Mouse (Mus musculus): Measurements from ENCODE around the gene Sspo.
A peak's percentile ranks its signal among the peaks of the same experiment; 100 is the strongest.
"Not testable (repeated sequence)": the region's sequence is repeated elsewhere in the genome, so short reads cannot be mapped to it uniquely, and the experiment has no call there.

The Sspo gene

DNA sequence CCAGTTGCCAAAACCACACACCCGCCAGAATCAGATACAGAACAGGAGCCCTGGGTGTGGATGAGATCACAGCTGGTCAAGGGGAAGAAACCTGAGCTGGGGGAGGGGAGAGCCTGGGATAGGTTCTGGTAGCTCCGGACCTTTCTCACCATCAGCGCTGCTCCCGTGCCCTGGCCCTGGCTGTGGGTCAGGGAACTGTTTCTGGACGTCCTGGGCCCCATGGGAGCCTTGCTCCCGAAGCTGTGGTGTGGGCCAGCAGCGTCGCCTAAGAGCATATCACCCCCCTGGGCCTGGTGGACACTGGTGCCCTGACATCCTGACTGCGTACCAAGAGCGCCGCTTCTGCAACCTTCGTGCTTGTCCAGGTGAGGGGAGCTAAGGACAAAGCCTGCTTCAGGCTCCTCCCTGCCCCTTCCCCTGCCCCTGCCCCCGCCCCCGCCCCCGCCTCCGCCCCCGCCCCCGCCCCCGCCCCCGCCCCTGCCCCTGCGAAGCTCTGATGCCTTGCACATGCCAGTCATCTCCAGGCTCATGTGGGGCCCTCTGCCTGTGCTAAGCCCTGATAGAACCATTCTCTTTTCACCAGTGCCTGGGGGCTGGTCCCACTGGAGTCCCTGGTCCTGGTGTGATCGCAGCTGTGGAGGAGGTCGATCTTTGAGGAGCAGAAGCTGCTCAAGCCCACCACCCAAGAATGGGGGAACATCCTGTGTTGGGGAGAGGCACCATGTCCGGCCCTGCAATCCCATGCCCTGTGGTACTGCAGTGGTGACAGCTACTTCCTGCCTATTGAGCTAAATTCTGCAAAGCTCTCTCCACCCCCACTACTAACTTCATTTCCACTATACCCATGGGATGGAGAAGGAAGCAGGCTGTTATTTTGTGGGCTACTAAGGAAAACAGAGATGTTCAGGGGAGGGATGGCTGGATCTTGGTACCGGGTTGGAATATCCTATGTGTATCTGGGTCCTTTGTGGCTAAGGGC lies 40.0 kb downstream of the Sspo start:
- DNase-seq (ENCODE audit: low spot score in 2 of 2) = no peak

DNA sequence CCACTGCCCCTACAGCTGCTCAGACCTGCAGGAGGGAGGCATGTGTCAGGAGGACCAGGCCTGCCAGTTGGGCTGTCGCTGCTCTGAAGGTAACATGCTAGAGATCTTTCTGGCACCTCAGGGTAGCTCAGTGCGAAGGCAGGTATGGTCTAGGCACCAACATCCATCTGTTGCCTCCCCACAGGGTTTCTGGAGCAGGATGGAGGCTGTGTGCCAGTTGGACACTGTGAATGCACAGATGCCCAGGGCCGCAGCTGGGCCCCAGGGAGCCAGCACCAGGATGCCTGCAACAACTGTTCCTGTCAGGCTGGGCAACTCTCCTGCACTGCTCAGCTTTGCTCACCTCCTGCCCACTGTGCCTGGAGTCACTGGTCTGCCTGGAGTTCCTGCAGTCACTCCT lies 41.7 kb downstream of the Sspo start:
- no peak for DNase-seq (ENCODE audit: low spot score in 2 of 2)

DNA sequence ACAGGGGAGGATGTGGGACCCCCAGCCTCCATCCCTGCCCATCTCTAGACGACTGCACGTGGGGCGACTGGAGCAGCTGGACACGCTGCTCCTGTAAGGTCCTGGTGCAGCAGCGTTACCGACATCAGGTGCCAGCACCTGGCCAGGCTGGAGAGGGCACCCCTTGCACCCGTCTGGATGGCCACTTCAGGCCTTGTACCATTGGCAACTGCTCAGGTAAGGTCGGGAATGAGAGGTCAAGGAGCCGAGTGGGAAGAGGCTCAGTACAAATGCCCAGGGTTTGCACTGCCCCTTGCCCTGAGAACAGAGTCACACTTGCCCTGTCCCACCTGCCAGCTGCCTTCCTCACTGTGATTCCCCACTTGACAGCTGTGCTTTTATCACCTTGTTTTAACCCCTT lies 43.3 kb downstream of the Sspo start:
- no peak for DNase-seq (ENCODE audit: low spot score in 2 of 2)

DNA sequence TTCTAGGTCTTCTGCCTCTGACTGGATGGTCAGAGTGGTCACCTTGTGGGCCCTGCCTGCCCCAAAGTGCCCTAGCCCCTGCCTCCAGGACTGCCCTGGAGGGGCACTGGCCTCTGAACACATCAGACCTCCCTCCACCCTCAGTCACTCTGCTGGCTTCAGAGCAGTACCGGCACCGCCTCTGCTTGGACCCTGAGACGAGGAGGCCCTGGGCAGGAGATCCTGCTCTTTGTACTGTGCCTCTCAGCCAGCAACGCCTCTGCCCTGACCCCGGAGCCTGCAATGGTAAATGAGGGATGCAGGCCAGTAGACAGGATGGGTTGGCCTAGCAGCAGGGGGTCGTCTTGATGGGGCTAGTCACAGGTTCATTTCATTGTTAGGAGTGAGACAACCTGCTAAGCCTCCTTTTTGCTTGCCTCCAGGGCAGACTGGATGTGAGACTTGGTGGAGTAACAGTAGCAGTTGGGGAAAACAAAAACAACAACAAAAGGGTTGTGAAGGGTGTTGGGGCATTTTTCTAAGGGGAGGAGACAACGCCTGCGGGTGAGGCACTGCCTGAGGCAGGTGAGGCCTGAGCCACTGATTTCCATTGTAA lies 45.2 kb downstream of the Sspo start:
- DNase-seq (ENCODE audit: low spot score in 2 of 2) = no peak

DNA sequence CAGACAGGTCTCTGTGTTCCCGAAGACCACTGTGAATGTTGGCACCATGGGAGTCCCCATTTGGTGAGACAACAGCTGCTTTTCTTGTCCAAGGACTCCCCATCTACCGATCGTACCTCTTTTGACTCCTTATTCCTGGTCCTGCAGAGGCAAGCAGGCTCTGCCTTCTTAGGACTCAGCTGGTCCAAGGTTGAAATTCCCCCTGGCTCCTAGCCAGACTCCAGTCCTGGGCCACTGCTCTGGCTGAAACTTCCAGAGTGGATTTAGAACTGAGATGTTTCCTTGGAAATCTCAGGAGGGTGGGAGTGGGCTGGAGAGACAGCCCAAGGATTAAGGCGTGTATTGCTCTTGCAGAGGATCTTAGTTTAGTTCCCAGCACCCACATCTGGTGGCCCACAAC lies 49.5 kb downstream of the Sspo start:
- no peak for DNase-seq (ENCODE audit: low spot score in 2 of 2)

DNA sequence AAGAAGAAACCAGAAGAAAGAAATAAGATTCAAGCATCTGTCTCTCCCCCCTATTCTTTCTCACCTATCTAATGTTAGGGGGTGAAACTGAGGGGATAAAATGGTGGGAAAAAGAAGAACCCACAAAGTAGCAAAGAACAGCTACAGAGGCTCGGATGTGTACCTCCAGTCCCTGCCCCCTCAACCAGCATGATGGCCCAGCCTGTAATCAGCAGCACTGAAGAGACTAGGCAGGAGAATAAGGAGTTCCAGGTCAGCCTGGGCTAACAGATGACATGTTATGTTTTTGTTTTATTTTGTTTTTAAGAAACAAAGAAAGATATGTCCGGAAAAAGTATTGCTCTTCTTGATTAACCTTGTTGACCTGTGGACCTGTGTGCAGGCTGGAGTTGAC lies 55.8 kb downstream of the Sspo start:
- DNase-seq (ENCODE audit: low spot score in 2 of 2) = no peak

DNA sequence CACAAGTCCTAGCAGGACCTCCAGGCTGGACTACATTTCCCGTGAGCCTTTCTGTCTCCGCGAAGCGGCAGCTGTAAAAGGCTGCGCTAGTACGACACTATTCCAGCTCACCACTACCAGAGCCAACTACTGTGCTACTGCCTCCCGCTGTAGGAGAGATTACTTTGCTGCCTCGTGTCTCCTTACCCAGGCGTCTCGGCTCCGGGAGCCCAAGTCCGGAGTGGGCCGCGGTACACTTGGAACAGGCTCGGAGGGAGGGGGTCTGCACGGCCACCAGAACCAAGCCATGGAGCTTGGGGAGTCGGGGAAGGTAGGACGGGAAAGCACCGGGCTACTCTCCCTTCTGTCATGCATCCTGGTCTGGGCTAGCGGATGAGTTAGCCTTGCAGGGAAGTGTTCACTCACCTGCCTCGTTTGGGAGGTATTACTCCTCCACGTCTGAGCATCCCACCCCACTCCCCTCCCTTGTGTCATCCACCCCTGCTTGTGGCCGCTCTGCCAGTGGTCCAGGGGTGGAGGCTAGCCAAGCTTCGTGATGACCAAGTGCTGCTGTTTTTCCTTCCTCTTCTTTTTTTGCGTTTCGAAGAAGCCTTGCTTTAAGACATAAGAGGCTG lies 56.3 kb downstream of the Sspo start:
- DNase-seq (ENCODE audit: low spot score in 2 of 2) = peak; percentile 64 to 74

DNA sequence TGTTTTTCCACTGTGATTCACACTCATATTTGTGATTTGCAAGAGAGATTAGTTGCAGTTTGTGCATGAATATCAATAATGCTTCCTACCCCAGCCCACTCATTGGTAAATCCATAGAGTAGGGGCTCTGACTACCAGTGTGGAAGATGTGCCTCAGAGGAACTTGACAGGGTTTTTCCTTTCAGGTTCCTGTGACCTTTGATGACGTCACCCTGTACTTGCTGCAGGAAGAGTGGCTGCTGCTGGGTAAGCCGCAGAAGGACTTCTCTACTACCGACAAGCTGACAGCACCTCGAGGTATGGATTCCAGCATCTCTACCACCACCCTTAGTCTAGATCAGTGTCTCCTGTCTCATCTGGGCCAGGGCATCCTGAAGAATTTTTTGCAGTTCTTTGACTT lies 60.1 kb downstream of the Sspo start:
- DNase-seq (ENCODE audit: low spot score in 2 of 2) = no peak

DNA sequence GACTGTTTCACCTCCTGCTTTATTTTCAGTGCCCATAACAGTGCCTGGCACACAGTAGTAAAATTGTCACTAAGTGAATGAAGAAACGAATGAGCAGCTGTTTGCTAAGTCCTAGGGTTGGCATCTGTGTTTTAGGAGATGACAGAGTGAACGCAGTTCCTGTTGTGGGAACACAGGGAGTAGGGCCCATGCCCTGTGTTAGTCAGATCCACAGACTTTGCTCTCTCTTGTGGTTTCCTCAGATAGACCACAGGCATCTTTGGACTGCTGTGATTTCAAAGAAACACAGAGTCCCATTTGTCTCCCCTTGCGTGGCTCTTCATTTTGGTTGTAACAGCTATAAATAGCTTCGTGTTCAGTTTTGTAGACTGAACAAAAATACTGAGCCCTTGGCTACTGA lies 62.4 kb downstream of the Sspo start:
- DNase-seq (ENCODE audit: low spot score in 2 of 2) = no peak

DNA sequence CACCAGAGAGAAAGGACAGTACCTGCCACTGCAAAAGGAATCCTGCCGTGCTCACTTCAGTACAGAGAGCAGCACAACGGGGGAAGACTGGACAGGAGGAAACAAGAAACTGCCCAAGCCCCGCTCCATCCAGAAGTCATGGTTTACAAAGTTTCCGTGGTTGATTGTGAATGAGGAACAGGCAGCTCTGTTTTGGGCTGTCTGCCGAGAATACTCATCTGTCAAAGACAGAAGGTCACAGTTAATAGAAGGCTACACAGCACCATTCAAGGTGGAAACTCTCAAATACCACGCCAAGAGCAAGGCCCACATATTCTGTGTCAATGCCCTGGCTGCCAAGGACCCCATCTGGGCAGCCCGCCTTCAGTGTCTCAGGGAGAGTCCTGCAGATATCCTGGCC lies 63.8 kb downstream of the Sspo start:
- no peak for DNase-seq (ENCODE audit: low spot score in 2 of 2)

DNA sequence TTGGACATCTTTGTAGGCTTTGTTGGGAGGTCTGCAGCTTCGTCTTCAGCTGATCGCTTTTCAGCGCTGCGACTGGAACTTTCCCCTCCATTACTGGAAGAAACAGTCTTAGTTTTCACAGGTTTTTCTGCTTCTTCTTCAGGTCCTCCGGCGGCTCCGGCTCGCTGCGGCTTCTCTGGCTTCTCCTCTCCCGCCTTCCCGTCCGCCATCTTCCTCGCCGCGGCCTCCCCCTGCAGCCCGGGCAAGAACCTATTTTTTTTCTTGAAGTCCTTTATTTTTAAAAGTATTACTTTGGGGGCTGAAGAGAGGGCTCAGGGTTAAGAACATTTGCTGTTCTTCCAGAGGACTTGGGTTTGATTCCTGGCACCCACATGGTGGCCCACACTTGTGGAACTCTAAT lies 76.9 kb downstream of the Sspo start:
- not testable (repeated sequence) for DNase-seq (ENCODE audit: low spot score in 2 of 2)

DNA sequence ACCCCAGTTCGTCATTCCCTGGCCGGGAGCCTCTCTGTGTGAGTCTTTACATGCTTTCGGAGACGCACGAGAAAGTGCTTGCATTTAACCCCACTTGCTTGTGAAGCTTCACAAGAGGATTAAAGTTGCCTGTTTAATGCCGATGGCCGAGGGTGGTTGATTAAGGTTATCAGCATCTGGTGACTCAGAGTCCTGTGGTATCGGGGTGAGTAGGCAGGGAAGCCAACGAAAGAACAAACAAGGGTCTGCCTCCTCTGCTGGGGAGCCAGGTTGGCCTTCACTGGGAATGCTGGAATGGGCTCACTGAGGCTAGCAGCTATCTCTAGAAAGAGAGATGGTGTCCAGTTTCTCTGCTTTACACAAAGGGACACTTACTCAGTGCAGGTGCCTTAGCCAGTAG lies 79.9 kb downstream of the Sspo start:
- no peak for DNase-seq (ENCODE audit: low spot score in 2 of 2)

DNA sequence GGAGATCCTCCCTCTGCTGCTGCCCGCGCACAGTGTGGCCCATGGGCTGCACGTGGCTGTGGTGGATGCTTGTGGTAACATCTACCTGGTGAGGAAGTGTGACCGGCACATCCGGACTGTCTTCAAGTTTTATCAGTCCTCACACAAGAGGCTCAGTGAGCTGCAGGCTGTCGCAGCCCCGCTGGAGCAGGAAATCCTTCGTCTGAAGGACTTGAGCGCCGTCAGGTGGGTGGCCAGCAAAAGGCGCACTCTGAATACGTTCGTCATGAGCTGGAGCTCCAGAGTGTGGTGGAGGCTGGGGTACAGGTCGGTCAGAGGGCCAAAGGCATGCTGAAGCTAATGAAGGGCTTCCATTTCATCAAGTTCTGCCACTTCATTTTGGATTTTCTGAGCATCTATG lies 81.2 kb downstream of the Sspo start:
- no peak for DNase-seq (ENCODE audit: low spot score in 2 of 2)

DNA sequence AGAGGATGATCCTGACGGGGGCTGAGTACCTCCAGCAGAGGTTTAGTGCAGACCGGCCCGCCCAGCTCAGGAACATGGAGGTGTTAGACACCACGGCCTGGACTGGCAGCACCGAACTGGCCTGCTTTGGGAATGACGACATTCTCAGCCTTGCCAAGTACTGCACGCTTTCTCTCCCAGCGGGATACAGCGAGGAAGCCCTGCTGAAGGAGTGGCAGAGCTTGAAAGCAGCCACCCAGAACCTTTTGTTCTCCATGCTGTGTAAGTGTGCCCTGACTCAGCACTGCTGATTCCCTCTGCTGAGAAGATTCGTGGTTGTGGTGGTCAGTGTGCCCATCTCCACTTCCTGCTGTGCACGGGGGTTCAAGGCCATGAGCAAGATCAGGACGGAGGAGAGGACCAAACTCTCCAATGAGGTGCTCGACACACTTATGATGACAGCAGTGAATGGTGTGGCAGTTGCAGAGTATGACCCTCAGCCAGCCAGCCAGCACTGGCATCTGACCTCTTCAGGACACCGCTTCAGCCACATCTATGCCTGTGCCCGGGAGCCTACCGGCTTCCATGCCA lies 81.9 kb downstream of the Sspo start:
- no peak for DNase-seq (ENCODE audit: low spot score in 2 of 2)

DNA sequence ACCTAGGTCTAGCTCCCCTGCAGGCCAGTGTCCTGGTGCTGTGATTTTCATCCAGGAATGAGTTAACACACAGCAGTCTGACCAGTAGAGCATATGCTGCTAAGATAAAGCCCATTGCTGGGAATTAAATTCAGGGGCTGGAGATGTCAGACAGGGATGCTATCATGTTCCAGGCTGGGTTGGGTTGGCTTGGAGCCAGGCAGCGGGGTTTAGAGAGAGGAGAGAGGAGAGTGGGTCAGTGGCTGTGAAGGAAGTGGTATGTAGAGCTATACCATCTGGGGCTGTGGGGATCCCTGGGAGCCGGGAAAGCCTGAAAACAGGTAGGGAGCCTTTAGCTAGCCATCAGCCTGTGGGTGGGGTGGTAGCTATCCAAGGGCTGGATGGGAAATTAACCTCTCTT lies 82.8 kb downstream of the Sspo start:
- no peak for DNase-seq (ENCODE audit: low spot score in 2 of 2)

DNA sequence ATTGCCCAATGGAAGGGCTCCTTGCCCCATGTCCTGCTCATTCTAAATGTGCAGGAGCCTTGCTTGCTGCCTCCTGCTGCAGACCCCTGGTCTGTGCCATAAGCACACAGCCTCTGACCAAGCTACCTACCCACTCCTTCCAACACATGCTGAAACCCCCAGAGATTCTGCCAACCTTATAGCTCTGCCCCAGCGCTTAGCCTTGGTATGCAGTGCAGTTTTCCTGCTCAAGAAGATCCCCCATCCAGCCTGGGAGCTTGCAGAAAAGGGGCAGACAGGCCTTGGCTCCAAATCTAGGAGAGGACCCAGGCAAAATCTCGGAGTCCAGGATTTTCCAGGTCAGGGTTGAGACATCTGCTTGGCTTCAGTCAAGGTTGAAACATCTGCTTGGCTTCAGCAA lies 85.4 kb downstream of the Sspo start:
- DNase-seq (ENCODE audit: low spot score in 2 of 2) = no peak

DNA sequence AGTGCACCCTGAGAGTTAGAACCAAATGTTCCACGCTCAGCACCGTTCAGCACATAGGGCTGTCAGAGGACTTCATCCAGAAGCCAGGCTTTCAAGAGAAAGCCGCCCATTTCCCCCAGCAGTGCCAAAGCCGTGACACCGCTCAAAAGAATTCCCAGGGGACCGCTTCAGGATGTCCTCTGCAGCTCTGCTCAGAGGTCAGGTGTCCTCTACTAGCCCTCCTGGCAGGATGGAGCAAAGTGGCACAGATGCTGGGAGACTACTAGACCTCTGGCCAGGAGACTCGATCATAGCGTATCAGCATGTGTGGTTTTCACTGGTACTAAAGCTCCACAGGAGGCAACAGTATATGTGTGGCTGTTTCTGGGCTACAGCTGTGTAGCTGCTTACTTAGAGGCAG lies 86.9 kb downstream of the Sspo start:
- DNase-seq (ENCODE audit: low spot score in 2 of 2) = no peak

DNA sequence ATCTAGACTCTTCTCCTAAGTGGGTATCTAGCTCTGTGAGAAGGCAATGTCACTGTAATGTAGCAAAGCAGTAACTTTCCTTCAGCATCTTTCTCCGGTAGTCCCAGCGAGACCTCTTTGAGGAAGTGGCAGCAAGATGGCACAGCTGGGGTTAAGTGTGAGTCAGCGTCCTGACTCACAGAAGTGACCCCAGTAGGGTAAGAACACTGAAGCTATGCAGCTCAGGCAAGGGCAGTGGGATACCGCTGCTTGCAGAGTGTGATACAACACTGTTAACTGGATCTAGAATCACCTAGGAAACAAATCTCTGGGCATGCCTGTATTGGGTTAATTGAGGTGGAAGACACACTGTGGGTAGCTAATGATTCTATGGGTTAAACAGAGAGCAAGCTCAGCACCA lies 88.1 kb downstream of the Sspo start:
- DNase-seq (ENCODE audit: low spot score in 2 of 2) = no peak

DNA sequence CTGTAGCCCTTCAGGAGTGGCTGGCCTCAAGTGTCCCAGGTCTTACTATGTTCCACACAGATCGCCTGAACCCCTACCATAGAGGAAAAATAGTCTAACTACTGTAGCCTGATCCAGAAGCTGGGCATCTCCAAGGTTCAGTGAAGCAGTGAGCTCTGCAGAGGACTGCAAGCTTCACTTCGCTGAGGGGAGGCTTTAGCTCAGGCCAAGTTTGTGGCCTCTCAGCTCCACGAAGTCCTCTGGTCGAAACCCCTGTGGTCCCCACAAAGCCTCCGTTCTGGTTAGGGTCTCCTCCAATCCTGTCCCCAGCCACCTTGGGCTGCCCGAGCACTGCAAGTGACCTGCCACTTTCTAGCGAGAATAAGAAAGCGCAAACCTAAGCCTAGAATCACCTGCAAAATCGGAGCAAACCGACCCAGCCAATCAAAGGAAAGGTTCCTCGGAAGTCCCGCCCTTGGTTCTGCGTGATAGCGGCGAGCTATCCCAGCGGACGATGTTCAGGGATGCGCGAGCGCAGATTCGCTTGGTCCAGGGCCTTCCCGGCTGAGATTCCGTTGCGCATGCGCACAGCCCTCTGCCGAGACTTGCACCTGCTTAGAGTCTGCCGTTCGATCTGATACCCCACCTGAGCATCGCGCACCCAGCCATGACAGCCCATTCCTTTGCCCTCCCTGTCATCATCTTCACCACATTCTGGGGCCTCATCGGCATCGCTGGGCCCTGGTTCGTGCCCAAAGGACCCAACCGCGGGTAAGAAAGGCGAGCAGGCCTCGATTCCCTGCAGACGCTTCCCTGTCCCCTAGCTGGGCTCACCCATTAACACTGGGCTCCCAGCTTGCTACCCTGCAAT lies 89.3 kb downstream of the Sspo start, which contains the start of gene Atp6v0e2:
Gene Atp6v0e2, plus strand, starts transcription at position 511 of the 850 bp plus-strand sequence.
- peak; percentile 86 to 89 for DNase-seq (ENCODE audit: low spot score in 2 of 2)

DNA sequence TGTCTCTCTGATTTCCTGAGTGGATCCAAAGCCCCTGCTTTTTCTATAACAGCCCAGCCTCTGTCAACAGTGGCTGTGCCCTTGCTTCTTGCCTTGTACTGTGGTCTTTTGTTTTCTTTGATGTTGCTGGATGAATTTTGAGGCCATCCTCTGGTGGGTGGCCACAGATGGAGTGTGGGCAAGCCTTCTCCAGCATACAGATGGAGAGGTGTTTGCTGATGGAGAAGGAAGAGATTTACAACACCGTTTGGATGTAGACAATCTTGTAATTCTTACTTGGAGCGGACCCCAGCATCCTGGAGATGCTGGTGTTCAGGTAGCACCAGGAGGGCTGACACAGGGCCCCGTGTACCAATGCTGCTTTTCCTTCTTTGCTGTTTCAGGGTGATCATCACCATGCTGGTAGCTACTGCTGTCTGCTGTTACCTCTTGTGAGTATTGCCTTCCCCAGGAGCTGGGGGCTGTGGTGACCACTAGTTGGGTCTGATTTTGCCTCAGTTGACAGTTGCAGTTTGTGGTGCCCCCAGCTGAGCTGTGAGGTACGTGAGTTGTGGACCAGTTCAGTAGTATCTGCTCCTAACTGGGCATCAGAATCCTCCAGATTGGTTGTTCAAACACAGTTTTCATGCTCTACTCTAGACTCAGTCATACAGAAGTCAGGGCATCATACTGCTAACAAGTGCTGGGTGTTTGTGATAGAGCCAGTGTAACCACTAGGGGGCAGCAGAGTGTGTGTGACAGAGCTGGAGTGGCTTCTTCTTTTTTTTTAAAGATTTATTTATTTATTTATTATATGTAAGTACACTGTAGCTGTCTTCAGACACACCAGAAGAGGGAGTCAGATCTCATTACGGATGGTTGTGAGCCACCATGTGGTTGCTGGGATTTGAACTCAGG lies 91.1 kb downstream of the Sspo start:
- DNase-seq (ENCODE audit: low spot score in 2 of 2) = peak in 1 of 2 experiments; percentile 63

DNA sequence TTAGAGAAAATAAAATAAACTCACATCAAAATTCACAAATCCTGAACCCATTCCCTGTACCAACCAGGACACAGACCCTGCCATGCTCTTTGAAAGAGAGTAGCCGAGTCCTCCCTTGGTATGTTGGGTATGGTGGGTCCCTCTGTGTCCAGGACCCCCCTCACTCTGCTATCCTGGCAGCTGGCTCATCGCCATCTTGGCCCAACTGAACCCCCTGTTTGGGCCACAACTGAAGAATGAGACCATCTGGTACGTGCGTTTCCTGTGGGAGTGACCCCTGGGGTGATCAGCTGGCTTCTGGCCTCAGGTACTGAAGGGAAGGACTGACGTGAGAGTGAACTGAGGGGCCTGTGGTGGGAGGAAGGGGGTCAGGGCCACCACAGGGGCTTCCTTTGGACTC lies 91.8 kb downstream of the Sspo start:
- no peak for DNase-seq (ENCODE audit: low spot score in 2 of 2)

Data from frontal cortex, postnatal 14 days (tissue).